Mouse (Mus musculus) heart, embryonic 11.5 days (tissue): ENCODE data around the gene Agrp. TPM values are rescaled to one million over a fixed set of nuclear protein-coding genes. Genes with fewer than 3 reads are reported as not detected.

Experiments used
- ATAC-seq: fragments of 200-750 bp; cut with Nextera tagmentation; replicated peaks from 2 replicates; pipeline ENCODE4 v1.8.0; 2017; ENCODE audit warnings: moderate library complexity; ENCODE audit not compliant: insufficient number of reproducible peaks, low FRiP score, low TSS enrichment
- H3K27ac ChIP-seq: fragments of 300-500 bp; sonication (generic); 2 replicates; pipeline ENCODE4 v1.5.1; 2014; ENCODE audit warnings: mild to moderate bottlenecking, low read depth, low read length
- H3K27me3 ChIP-seq: fragments of 300-500 bp; sonication (generic); 2 replicates; pipeline ENCODE4 v1.6.1; 2014; ENCODE audit warnings: mild to moderate bottlenecking, low read length, mixed read lengths; ENCODE audit not compliant: control insufficient read depth, insufficient read depth
- H3K36me3 ChIP-seq: fragments of 300-500 bp; sonication (generic); 2 replicates; pipeline ENCODE4 v1.6.1; 2014; ENCODE audit warnings: mild to moderate bottlenecking, low read length, moderate library complexity, mixed read lengths; ENCODE audit not compliant: control insufficient read depth, insufficient read depth
- H3K4me1 ChIP-seq: fragments of 300-500 bp; sonication (generic); 2 replicates; pipeline ENCODE4 v1.6.1; 2014; ENCODE audit warnings: low read length; ENCODE audit not compliant: control insufficient read depth, insufficient read depth
- H3K4me2 ChIP-seq: fragments of 300-500 bp; sonication (generic); 2 replicates; pipeline ENCODE4 v1.6.1; 2014; ENCODE audit warnings: mild to moderate bottlenecking, moderate library complexity
- H3K4me3 ChIP-seq: fragments of 300-500 bp; sonication (generic); 2 replicates; pipeline ENCODE4 v1.5.1; 2014; ENCODE audit warnings: low read depth, low read length
- H3K9ac ChIP-seq: fragments of 300-500 bp; sonication (generic); 2 replicates; pipeline ENCODE4 v1.6.1; 2014; ENCODE audit warnings: mild to moderate bottlenecking, low read depth, low read length, moderate library complexity
- H3K9me3 ChIP-seq: fragments of 300-500 bp; sonication (generic); replicated peaks from 2 replicates; pipeline ENCODE4 v1.6.1; 2016; ENCODE audit warnings: low read length; ENCODE audit not compliant: control insufficient read depth
- WGBS: fragments of 180-500 bp; shearing (Covaris S2); extraction: QIAGEN DNeasy Blood & Tissue Kit; methylation state at CpG from one replicate; pipeline ENCODE4 v1.1.7; 2014; ENCODE audit not compliant: insufficient replicate concordance; 5-methylcytosine and 5-hydroxymethylcytosine counted together
- polyA plus RNA-seq: library from polyadenylated mRNA; unstranded; fragments of >200 nt; fragmentation: Nextera tagmentation; extraction: Ambion mirVana; gene quantifications from 2 replicates; pipeline ENCODE4 v1.2.1, GENCODE M21; 2014

Gene Agrp
- 0.50 and 0.84 TPM in 2 replicates for polyA plus RNA-seq

DNA sequence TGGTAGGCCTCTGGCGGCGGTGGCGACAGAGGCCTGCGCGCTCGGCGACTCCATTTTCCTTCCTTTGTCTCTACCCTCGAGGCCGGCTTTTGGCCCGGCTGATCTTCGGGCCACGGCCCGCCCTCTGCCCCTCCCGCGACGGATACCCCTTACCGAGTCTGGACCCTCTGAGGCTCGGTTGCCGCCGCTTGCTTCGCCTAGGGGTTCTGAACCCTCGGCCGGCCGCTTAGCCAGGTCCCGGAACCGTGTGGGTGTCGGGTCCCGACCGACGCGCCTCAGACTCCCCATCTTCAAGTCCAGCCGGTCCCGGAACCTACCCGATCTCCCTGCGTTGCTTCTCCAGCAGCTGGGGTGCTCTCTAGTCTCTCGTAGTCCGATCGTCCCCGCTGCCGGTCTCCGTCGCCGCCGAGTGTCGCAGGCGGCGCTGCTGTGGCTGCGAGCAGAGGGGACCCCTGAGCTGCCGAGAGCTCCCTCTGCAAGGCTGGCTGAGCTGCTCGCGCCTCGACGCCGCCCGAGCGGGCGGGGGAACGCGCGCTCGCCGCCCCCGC, at the start of gene Agrp:
Agrp (minus strand) TSS at position 431 of the 548 bp plus-strand sequence.
- no peaks in the 10 kb centered on the region for H3K9me3 ChIP-seq
- H3K4me1 ChIP-seq, result peaks cover 4% of the 10 kb centered on the region
- H3K27ac ChIP-seq, result peak within 1 kb of the TSS; percentile 100
- H3K4me2 ChIP-seq, result peak within 1 kb of the TSS; percentile 74
- H3K4me3 ChIP-seq, result peak within 1 kb of the TSS; percentile 95
- H3K9ac ChIP-seq, result peak within 1 kb of the TSS; percentile 100
- H3K27me3 ChIP-seq, result no peaks in the 10 kb centered on the region
- ATAC-seq, result no peak
- WGBS, result 0% methylated on average over 51 of the region's 63 CpGs
- H3K36me3 ChIP-seq, result no peaks in the 10 kb centered on the region

DNA sequence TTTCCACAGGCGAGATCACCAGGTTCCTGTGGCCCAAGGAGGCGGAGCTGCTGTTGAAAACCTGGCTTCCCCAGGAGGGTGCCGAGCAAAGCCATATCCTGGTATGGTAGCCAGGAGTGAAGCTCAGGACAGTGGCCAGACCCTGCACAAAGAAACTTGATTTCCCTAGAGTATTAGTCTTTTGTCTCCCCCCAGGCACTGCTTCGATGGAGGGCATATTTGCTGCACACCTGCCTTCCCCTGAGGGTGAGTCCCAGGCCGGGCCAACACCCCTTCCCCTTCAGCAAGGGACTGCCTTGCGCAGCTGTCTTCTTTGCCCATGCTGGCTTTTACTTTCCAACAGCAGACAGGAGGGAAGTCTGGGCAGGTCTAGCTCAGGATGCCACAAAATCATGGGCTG, 49.4 kb upstream of the Agrp start:
- Histone ChIP-seq H3K4me2 (no peak overlapping the region), H3K36me3 (peaks cover 16% of the 10 kb centered on the region; the same call in 1 of the 2 replicates), H3K4me3 (no peak overlapping the region), H3K27me3 (peaks cover 10% of the 10 kb centered on the region; the same call in 1 of the 2 replicates), H3K4me1 (peaks cover 9% of the 10 kb centered on the region), H3K9me3 (no peaks in the 10 kb centered on the region), H3K9ac (no peak overlapping the region), H3K27ac (no peak overlapping the region)
- no peak for ATAC-seq
- WGBS, result 62% methylated on average over 6 of the region's 6 CpGs

- peaks cover 9% of the 10 kb centered on the region for H3K4me1 ChIP-seq
- peak within 1 kb of the TSS; percentile 1; the same call in 1 of the 2 replicates for H3K9ac ChIP-seq
- peak within 1 kb of the TSS; percentile 20; the same call in 1 of the 2 replicates for H3K4me3 ChIP-seq
- H3K27me3 ChIP-seq, result peaks cover 6% of the 10 kb centered on the region; the same call in 1 of the 2 replicates
- 14% methylated on average over 26 of the region's 26 CpGs for WGBS
- H3K9me3 ChIP-seq, result no peaks in the 10 kb centered on the region
- no peak within 1 kb of the TSS for H3K27ac ChIP-seq
- H3K36me3 ChIP-seq, result peaks cover 17% of the 10 kb centered on the region
- no peak for ATAC-seq
- H3K4me2 ChIP-seq, result peak within 1 kb of the TSS; percentile 56
Measured at GRCm38 (mm10) chr8:105685796-105686308, 48.7 kb upstream of the Agrp start, which contains the start of gene Carmil2. Gene Carmil2 (plus strand): TSS chr8:105686274.

DNA sequence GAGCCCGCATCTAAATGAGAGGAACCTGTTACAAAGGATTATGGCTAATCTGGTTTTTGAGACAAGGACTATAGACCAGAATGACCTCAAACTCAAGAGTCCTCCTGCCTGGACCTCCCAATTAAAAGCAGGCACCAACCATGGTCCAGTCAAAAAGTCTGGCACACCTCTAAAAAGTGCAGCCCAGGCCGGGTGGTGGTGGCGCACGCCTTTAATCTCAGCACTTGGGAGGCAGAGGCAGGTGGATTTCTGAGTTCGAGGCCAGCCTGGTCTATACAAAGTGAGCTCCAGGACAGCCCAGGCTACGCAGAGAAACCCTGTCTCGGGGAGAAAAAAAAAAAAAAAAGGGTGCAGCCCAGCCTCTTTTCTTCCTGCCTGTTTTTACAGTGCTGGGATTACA, 48.1 kb upstream of the Agrp start:
- Histone ChIP-seq H3K4me1 (peaks cover 9% of the 10 kb centered on the region), H3K36me3 (peaks cover 20% of the 10 kb centered on the region), H3K27me3 (peaks cover 5% of the 10 kb centered on the region; the same call in 1 of the 2 replicates), H3K9ac (no peak overlapping the region; the same call in 1 of the 2 replicates), H3K4me2 (no peak overlapping the region; the same call in 1 of the 2 replicates), H3K4me3 (no peak overlapping the region), H3K9me3 (no peaks in the 10 kb centered on the region), H3K27ac (no peak overlapping the region)
- ATAC-seq, result no peak
- WGBS, result 76% methylated on average over 7 of the region's 7 CpGs

GRCm38 (mm10) chr8:105677891-105678290, 40.7 kb upstream of the Agrp start:
- Histone ChIP-seq H3K4me1 (no peaks in the 10 kb centered on the region), H3K36me3 (peaks cover 49% of the 10 kb centered on the region), H3K4me3 (no peak overlapping the region), H3K9me3 (no peaks in the 10 kb centered on the region), H3K4me2 (no peak overlapping the region), H3K27me3 (no peaks in the 10 kb centered on the region), H3K9ac (no peak overlapping the region), H3K27ac (no peak overlapping the region)
- ATAC-seq, result no peak
- WGBS, result 86% methylated on average over 1 of the region's 1 CpGs

DNA sequence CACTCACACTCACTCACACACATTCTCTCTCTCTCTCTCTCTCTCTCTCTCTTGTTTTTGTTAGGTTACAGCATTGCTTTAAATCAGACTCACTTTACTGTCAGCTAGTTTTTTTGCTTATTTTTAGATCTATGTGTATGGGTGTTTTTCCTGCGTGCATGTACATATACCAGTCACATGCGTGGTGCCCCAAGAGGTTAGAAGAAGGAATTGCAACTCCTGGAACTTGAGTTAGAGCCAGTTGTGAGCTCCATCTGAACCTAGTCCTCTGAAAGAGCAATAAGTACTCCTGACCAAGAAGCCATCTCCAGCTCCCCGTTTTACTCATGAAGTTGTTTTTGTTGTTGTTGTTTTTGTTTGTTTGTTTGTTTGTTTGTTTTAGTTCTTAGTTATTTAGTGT, 24.0 kb upstream of the Agrp start:
- WGBS, result 82% methylated on average over 3 of the region's 3 CpGs
- Histone ChIP-seq H3K27me3 (no peaks in the 10 kb centered on the region), H3K9me3 (no peaks in the 10 kb centered on the region), H3K27ac (no peak overlapping the region), H3K36me3 (peaks cover 8% of the 10 kb centered on the region), H3K4me3 (no peak overlapping the region), H3K4me2 (no peak overlapping the region), H3K9ac (no peak overlapping the region), H3K4me1 (no peaks in the 10 kb centered on the region)
- no peak for ATAC-seq

- Histone ChIP-seq H3K36me3 (peaks cover 4% of the 10 kb centered on the region), H3K4me3 (no peak overlapping the region), H3K9me3 (no peaks in the 10 kb centered on the region), H3K9ac (no peak overlapping the region), H3K27ac (no peak overlapping the region), H3K4me1 (no peaks in the 10 kb centered on the region), H3K4me2 (no peak overlapping the region), H3K27me3 (no peaks in the 10 kb centered on the region)
- ATAC-seq, result no peak
Measured at GRCm38 (mm10) chr8:105657641-105658040, 20.4 kb upstream of the Agrp start.

GRCm38 (mm10) chr8:105648929-105649328, 11.7 kb upstream of the Agrp start:
- Histone ChIP-seq H3K27me3 (no peaks in the 10 kb centered on the region), H3K4me1 (no peaks in the 10 kb centered on the region), H3K9ac (no peak overlapping the region), H3K27ac (no peak overlapping the region), H3K4me2 (no peak overlapping the region), H3K36me3 (peaks cover 14% of the 10 kb centered on the region), H3K9me3 (no peaks in the 10 kb centered on the region), H3K4me3 (no peak overlapping the region)
- no peak for ATAC-seq
- WGBS, result 91% methylated on average over 1 of the region's 1 CpGs

DNA sequence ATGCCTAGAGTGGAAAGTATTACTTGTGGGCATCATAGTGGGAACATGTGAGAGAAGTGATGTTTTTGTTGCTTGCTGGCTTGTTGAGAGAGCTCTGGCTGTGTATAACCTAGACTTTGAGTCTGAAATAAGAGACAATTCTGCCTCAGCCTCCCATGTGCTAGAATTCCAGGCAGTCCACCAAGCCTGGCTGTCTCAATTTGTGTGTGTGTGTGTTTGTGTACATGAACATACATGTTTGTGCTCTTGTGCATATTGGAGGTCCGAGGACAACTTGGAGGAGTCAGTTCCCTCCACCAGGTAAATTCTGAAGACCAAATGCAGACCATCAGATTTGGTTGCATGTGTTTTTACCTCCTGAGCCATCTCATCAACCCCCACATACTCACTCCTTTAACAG, 8.0 kb upstream of the Agrp start:
- Histone ChIP-seq H3K27ac (no peak overlapping the region), H3K27me3 (no peaks in the 10 kb centered on the region), H3K9ac (no peak overlapping the region), H3K4me3 (no peak overlapping the region), H3K4me2 (no peak overlapping the region), H3K36me3 (peaks cover 9% of the 10 kb centered on the region), H3K9me3 (no peaks in the 10 kb centered on the region), H3K4me1 (no peaks in the 10 kb centered on the region)
- no peak for ATAC-seq
- 93% methylated on average over 1 of the region's 1 CpGs for WGBS
